Mouse (Mus musculus) stomach, embryonic 14.5 days (tissue): ENCODE data around the gene Ralgps2. TPM values are rescaled to one million over a fixed set of nuclear protein-coding genes. Genes with fewer than 3 reads are reported as not detected.

Source experiments
- ATAC-seq: fragments of 200-750 bp; cut with Nextera tagmentation; 2 replicates; pipeline ENCODE4 v1.8.0; 2017; ENCODE audit warnings: low read depth, moderate TSS enrichment; ENCODE audit not compliant: insufficient number of reproducible peaks, insufficient read depth, low FRiP score
- H3K27ac ChIP-seq: fragments of 300-500 bp; sonication (generic); 2 replicates; pipeline ENCODE4 v1.5.1; 2014; ENCODE audit warnings: mild to moderate bottlenecking, low read length, moderate library complexity, mixed read lengths
- H3K27me3 ChIP-seq: fragments of 300-500 bp; sonication (generic); 2 replicates; pipeline ENCODE4 v1.6.1; 2014; ENCODE audit warnings: low read length, control low read depth, mixed read lengths; ENCODE audit not compliant: control insufficient read depth, insufficient read depth
- H3K36me3 ChIP-seq: fragments of 300-500 bp; sonication (generic); 2 replicates; pipeline ENCODE4 v1.6.1; 2014; ENCODE audit warnings: mild to moderate bottlenecking, control low read depth, low read length, moderate library complexity, mixed read lengths; ENCODE audit not compliant: control insufficient read depth, insufficient read depth
- H3K4me1 ChIP-seq: fragments of 300-500 bp; sonication (generic); 2 replicates; pipeline ENCODE4 v1.6.1; 2014; ENCODE audit warnings: low read length, control low read depth, mixed read lengths; ENCODE audit not compliant: control insufficient read depth, insufficient read depth
- H3K4me2 ChIP-seq: fragments of 300-500 bp; sonication (generic); replicated peaks from 2 replicates; pipeline ENCODE4 v1.6.1; 2014; ENCODE audit warnings: low read depth, low read length, control low read depth
- H3K4me3 ChIP-seq: fragments of 300-500 bp; sonication (generic); 2 replicates; pipeline ENCODE4 v1.5.1; 2014; ENCODE audit warnings: low read depth, low read length, control low read depth
- H3K9ac ChIP-seq: fragments of 300-500 bp; sonication (generic); replicated peaks from 2 replicates; pipeline ENCODE4 v1.6.1; 2014; ENCODE audit warnings: low read depth, mild to moderate bottlenecking, control low read depth, low read length, moderate library complexity, mixed read lengths
- H3K9me3 ChIP-seq: fragments of 300-500 bp; sonication (generic); 2 replicates; pipeline ENCODE4 v1.6.1; 2016; ENCODE audit warnings: low read depth, low read length, control low read depth; ENCODE audit not compliant: control insufficient read depth
- WGBS: fragments of 180-500 bp; shearing (Covaris S2); extraction: QIAGEN DNeasy Blood & Tissue Kit; methylation state at CpG from one replicate; pipeline ENCODE4 v1.1.7; 2014; 5-methylcytosine and 5-hydroxymethylcytosine counted together
- polyA plus RNA-seq: library from polyadenylated mRNA; unstranded; fragments of >200 nt; fragmentation: Nextera tagmentation; extraction: Ambion mirVana; gene quantifications from 2 replicates; pipeline ENCODE4 v1.2.1, GENCODE M21; 2014

Gene Ralgps2
- polyA plus RNA-seq, 1 experiment from 2014 or later = 55.1 TPM

GRCm38 (mm10) chr1:156812716-156813115 lies 126.7 kb downstream of the Ralgps2 start:
- Histone ChIP-seq H3K27me3 (no peaks in the 10 kb centered on the region), H3K4me2 (no peak overlapping the region), H3K4me1 (0 out of 2 replicates have a peak, but pooled peaks cover 4% of the 10 kb centered on the region), H3K27ac (no peak overlapping the region), H3K36me3 (peaks cover 6% of the 10 kb centered on the region; the same call in 1 of the 2 replicates), H3K9ac (no peak overlapping the region), H3K9me3 (no peaks in the 10 kb centered on the region), H3K4me3 (no peak overlapping the region)
- 48% methylated on average over 8 of the region's 8 CpGs for WGBS
- ATAC-seq = no peak

GRCm38 (mm10) chr1:156811928-156812327 lies 127.5 kb downstream of the Ralgps2 start:
- Histone ChIP-seq H3K4me2 (no peak overlapping the region), H3K9me3 (no peaks in the 10 kb centered on the region), H3K4me3 (no peak overlapping the region), H3K4me1 (0 out of 2 replicates have a peak, but pooled peaks cover 4% of the 10 kb centered on the region), H3K27me3 (no peaks in the 10 kb centered on the region), H3K9ac (no peak overlapping the region), H3K36me3 (peaks cover 4% of the 10 kb centered on the region; the same call in 1 of the 2 replicates), H3K27ac (no peak overlapping the region)
- no peak for ATAC-seq
- WGBS = 82% methylated on average over 7 of the region's 7 CpGs

- H3K36me3 ChIP-seq = no peaks in the 10 kb centered on the region
Observed at GRCm38 (mm10) chr1:156808332-156808731, 131.1 kb downstream of the Ralgps2 start.

GRCm38 (mm10) chr1:156801276-156801675 lies 138.2 kb downstream of the Ralgps2 start:
- Histone ChIP-seq H3K36me3 (no peaks in the 10 kb centered on the region), H3K9ac (no peak overlapping the region), H3K27ac (no peak overlapping the region), H3K4me1 (peaks cover 3% of the 10 kb centered on the region), H3K9me3 (no peaks in the 10 kb centered on the region), H3K4me2 (no peak overlapping the region), H3K4me3 (no peak overlapping the region), H3K27me3 (no peaks in the 10 kb centered on the region)
- 74% methylated on average over 6 of the region's 6 CpGs for WGBS
- ATAC-seq = no peak

More at GRCm38 (mm10) chr1:156808332-156808731, 131.1 kb downstream of the Ralgps2 start:
- WGBS = 55% methylated on average over 10 of the region's 10 CpGs
- H3K4me2 ChIP-seq = no peak overlapping the region
- no peak overlapping the region for H3K9ac ChIP-seq
- no peaks in the 10 kb centered on the region for H3K9me3 ChIP-seq
- H3K27me3 ChIP-seq = no peaks in the 10 kb centered on the region
- peak; percentile 76 for ATAC-seq
- H3K4me3 ChIP-seq = no peak overlapping the region
- H3K4me1 ChIP-seq = peaks cover 8% of the 10 kb centered on the region
- peak overlapping the region; percentile 21; the same call in 1 of the 2 replicates for H3K27ac ChIP-seq

GRCm38 (mm10) chr1:156796251-156796650 lies 143.2 kb downstream of the Ralgps2 start:
- Histone ChIP-seq H3K36me3 (no peaks in the 10 kb centered on the region), H3K27me3 (no peaks in the 10 kb centered on the region), H3K4me3 (no peak overlapping the region), H3K4me1 (no peaks in the 10 kb centered on the region), H3K27ac (no peak overlapping the region), H3K4me2 (no peak overlapping the region), H3K9me3 (no peaks in the 10 kb centered on the region), H3K9ac (no peak overlapping the region)
- 64% methylated on average over 9 of the region's 9 CpGs for WGBS
- no peak for ATAC-seq

GRCm38 (mm10) chr1:156789844-156790490 lies 149.5 kb downstream of the Ralgps2 start:
- Histone ChIP-seq H3K9ac (no peak overlapping the region), H3K4me2 (no peak overlapping the region), H3K4me1 (peaks cover 13% of the 10 kb centered on the region; the same call in 1 of the 2 replicates), H3K27me3 (no peaks in the 10 kb centered on the region), H3K4me3 (no peak overlapping the region), H3K36me3 (no peaks in the 10 kb centered on the region), H3K9me3 (no peaks in the 10 kb centered on the region), H3K27ac (peak overlapping the region; percentile 48)
- peak; percentile 37; the same call in 1 of the 2 replicates for ATAC-seq
- 16% methylated on average over 5 of the region's 5 CpGs for WGBS

GRCm38 (mm10) chr1:156787164-156787863 lies 152.1 kb downstream of the Ralgps2 start:
- 26% methylated on average over 6 of the region's 6 CpGs for WGBS
- Histone ChIP-seq H3K4me3 (no peak overlapping the region), H3K4me2 (no peak overlapping the region), H3K4me1 (peaks cover 19% of the 10 kb centered on the region), H3K9me3 (no peaks in the 10 kb centered on the region), H3K27me3 (no peaks in the 10 kb centered on the region), H3K36me3 (no peaks in the 10 kb centered on the region), H3K9ac (no peak overlapping the region), H3K27ac (no peak overlapping the region)
- no peak for ATAC-seq

GRCm38 (mm10) chr1:156786074-156786473 lies 153.4 kb downstream of the Ralgps2 start:
- H3K9ac ChIP-seq = no peak overlapping the region
- H3K9me3 ChIP-seq = no peaks in the 10 kb centered on the region
- no peak for ATAC-seq
- H3K4me3 ChIP-seq = no peak overlapping the region
- WGBS = 91% methylated on average over 2 of the region's 2 CpGs
- H3K27me3 ChIP-seq = no peaks in the 10 kb centered on the region
- H3K4me2 ChIP-seq = no peak overlapping the region
- H3K36me3 ChIP-seq = no peaks in the 10 kb centered on the region
- H3K27ac ChIP-seq = no peak overlapping the region
- H3K4me1 ChIP-seq = peaks cover 30% of the 10 kb centered on the region
